Mouse (Mus musculus): Measurements from ENCODE around the gene Gsto2. TPM values are rescaled to one million over a fixed set of nuclear protein-coding genes. Genes with fewer than 3 reads are reported as not detected.
A peak's percentile ranks its signal among the peaks of the same experiment; 100 is the strongest.

Gsto2 gene
- polyA plus RNA-seq, 1 experiment from 2014 or later, result 0.76 TPM

GRCm38 (mm10) chr19:47915251-47915650, 49.9 kb downstream of the Gsto2 start:
- Histone ChIP-seq H3K4me1 (replicated peaks; ENCODE audit: control insufficient read depth, insufficient read depth, low read length) (peaks cover 6% of the 10 kb centered on the region; the same call in 1 of the 2 replicates), H3K4me2 (ENCODE audit: low read depth, low read length, severe bottlenecking) (no peak overlapping the region), H3K4me3 (ENCODE audit: low read depth, low read length) (no peak overlapping the region), H3K27me3 (ENCODE audit: control insufficient read depth, insufficient read depth, low read length) (no peaks in the 10 kb centered on the region), H3K27ac (ENCODE audit: low read depth, low read length) (no peak overlapping the region), H3K9me3 (ENCODE audit: control insufficient read depth, low read length) (no peaks in the 10 kb centered on the region), H3K9ac (ENCODE audit: low read length) (no peak overlapping the region), H3K36me3 (ENCODE audit: control insufficient read depth, insufficient read depth, low read length) (no peaks in the 10 kb centered on the region)
- no peak for ATAC-seq (replicated peaks; ENCODE audit: low FRiP score)
- no peak for DNase-seq (ENCODE audit: low spot score)
- 86% methylated on average over 4 of the region's 4 CpGs for WGBS

GRCm38 (mm10) chr19:47917396-47917795, 52.1 kb downstream of the Gsto2 start:
- peaks cover 4% of the 10 kb centered on the region; the same call in 1 of the 2 replicates for H3K4me1 ChIP-seq (replicated peaks; ENCODE audit: control insufficient read depth, insufficient read depth, low read length)
- no peak overlapping the region for H3K27ac ChIP-seq (ENCODE audit: low read depth, low read length)
- peak overlapping the region; percentile 1 for H3K9ac ChIP-seq (ENCODE audit: low read length)
- peak overlapping the region; percentile 84 for H3K4me3 ChIP-seq (ENCODE audit: low read depth, low read length)
- H3K27me3 ChIP-seq (ENCODE audit: control insufficient read depth, insufficient read depth, low read length), result no peaks in the 10 kb centered on the region
- WGBS, result 12% methylated on average over 4 of the region's 4 CpGs
- ATAC-seq (replicated peaks; ENCODE audit: low FRiP score), result no peak
- no peaks in the 10 kb centered on the region for H3K36me3 ChIP-seq (ENCODE audit: control insufficient read depth, insufficient read depth, low read length)
- peak overlapping the region; percentile 91 for H3K4me2 ChIP-seq (ENCODE audit: low read depth, low read length, severe bottlenecking)
- no peaks in the 10 kb centered on the region for H3K9me3 ChIP-seq (ENCODE audit: control insufficient read depth, low read length)
- no peak for DNase-seq (ENCODE audit: low spot score)

GRCm38 (mm10) chr19:47918016-47918415, 52.7 kb downstream of the Gsto2 start:
- no peak overlapping the region for H3K27ac ChIP-seq (ENCODE audit: low read depth, low read length)
- ATAC-seq (replicated peaks; ENCODE audit: low FRiP score), result no peak
- peak overlapping the region; percentile 91 for H3K4me2 ChIP-seq (ENCODE audit: low read depth, low read length, severe bottlenecking)
- H3K4me1 ChIP-seq (replicated peaks; ENCODE audit: control insufficient read depth, insufficient read depth, low read length), result peaks cover 4% of the 10 kb centered on the region; the same call in 1 of the 2 replicates
- H3K4me3 ChIP-seq (ENCODE audit: low read depth, low read length), result peak overlapping the region; percentile 84
- no peaks in the 10 kb centered on the region for H3K27me3 ChIP-seq (ENCODE audit: control insufficient read depth, insufficient read depth, low read length)
- no peak for DNase-seq (ENCODE audit: low spot score)
- WGBS, result 15% methylated on average over 9 of the region's 9 CpGs
- no peaks in the 10 kb centered on the region for H3K9me3 ChIP-seq (ENCODE audit: control insufficient read depth, low read length)
- peak overlapping the region; percentile 94 for H3K9ac ChIP-seq (ENCODE audit: low read length)
- H3K36me3 ChIP-seq (ENCODE audit: control insufficient read depth, insufficient read depth, low read length), result no peaks in the 10 kb centered on the region

GRCm38 (mm10) chr19:47918455-47919101, 53.2 kb downstream of the Gsto2 start:
- no peaks in the 10 kb centered on the region for H3K36me3 ChIP-seq (ENCODE audit: control insufficient read depth, insufficient read depth, low read length)
- peak overlapping the region; percentile 94 for H3K9ac ChIP-seq (ENCODE audit: low read length)
- DNase-seq (ENCODE audit: low spot score) (no peak), ATAC-seq (replicated peaks; ENCODE audit: low FRiP score) (peak; percentile 49)
- peak overlapping the region; percentile 86 for H3K27ac ChIP-seq (ENCODE audit: low read depth, low read length)
- H3K4me1 ChIP-seq (replicated peaks; ENCODE audit: control insufficient read depth, insufficient read depth, low read length), result peaks cover 4% of the 10 kb centered on the region; the same call in 1 of the 2 replicates
- H3K4me3 ChIP-seq (ENCODE audit: low read depth, low read length), result peak overlapping the region; percentile 84
- H3K9me3 ChIP-seq (ENCODE audit: control insufficient read depth, low read length), result no peaks in the 10 kb centered on the region
- no peaks in the 10 kb centered on the region for H3K27me3 ChIP-seq (ENCODE audit: control insufficient read depth, insufficient read depth, low read length)
- under 1% methylated on average over 29 of the region's 29 CpGs for WGBS
- peak overlapping the region; percentile 91 for H3K4me2 ChIP-seq (ENCODE audit: low read depth, low read length, severe bottlenecking)

- Histone ChIP-seq H3K4me2 (ENCODE audit: low read depth, low read length, severe bottlenecking) (peak within 1 kb of the TSS; percentile 91), H3K36me3 (ENCODE audit: control insufficient read depth, insufficient read depth, low read length) (no peaks in the 10 kb centered on the region), H3K4me3 (ENCODE audit: low read depth, low read length) (peak within 1 kb of the TSS; percentile 84), H3K4me1 (replicated peaks; ENCODE audit: control insufficient read depth, insufficient read depth, low read length) (peaks cover 4% of the 10 kb centered on the region; the same call in 1 of the 2 replicates), H3K9ac (ENCODE audit: low read length) (peak within 1 kb of the TSS; percentile 94), H3K9me3 (ENCODE audit: control insufficient read depth, low read length) (no peaks in the 10 kb centered on the region), H3K27me3 (ENCODE audit: control insufficient read depth, insufficient read depth, low read length) (no peaks in the 10 kb centered on the region), H3K27ac (ENCODE audit: low read depth, low read length) (peak within 1 kb of the TSS; percentile 86)
- DNase-seq (ENCODE audit: low spot score) (peak; percentile 85), ATAC-seq (replicated peaks; ENCODE audit: low FRiP score) (peak; percentile 80)
- WGBS, result under 1% methylated on average over 48 of the region's 48 CpGs
Observed at GRCm38 (mm10) chr19:47919126-47919965, 54.0 kb downstream of the Gsto2 start, which contains the start of the genes Cfap43 and Itprip. Gene Cfap43, minus strand, starts transcription at chr19:47919287. Gene Itprip, minus strand, starts transcription at chr19:47919299.

- 8% methylated on average over 8 of the region's 8 CpGs for WGBS
- H3K27me3 ChIP-seq (ENCODE audit: control insufficient read depth, insufficient read depth, low read length), result no peaks in the 10 kb centered on the region
- H3K4me1 ChIP-seq (replicated peaks; ENCODE audit: control insufficient read depth, insufficient read depth, low read length), result peaks cover 4% of the 10 kb centered on the region; the same call in 1 of the 2 replicates
- H3K36me3 ChIP-seq (ENCODE audit: control insufficient read depth, insufficient read depth, low read length), result no peaks in the 10 kb centered on the region
- H3K27ac ChIP-seq (ENCODE audit: low read depth, low read length), result peak overlapping the region; percentile 86; the same call in 1 of the 2 replicates
- peak overlapping the region; percentile 94 for H3K9ac ChIP-seq (ENCODE audit: low read length)
- peak overlapping the region; percentile 84 for H3K4me3 ChIP-seq (ENCODE audit: low read depth, low read length)
- no peak for DNase-seq (ENCODE audit: low spot score)
- H3K4me2 ChIP-seq (ENCODE audit: low read depth, low read length, severe bottlenecking), result peak overlapping the region; percentile 91
- peak; percentile 20; the same call in 1 of the 2 replicates for ATAC-seq (replicated peaks; ENCODE audit: low FRiP score)
- no peaks in the 10 kb centered on the region for H3K9me3 ChIP-seq (ENCODE audit: control insufficient read depth, low read length)
Observed at GRCm38 (mm10) chr19:47919966-47920375, 54.6 kb downstream of the Gsto2 start.

- no peak overlapping the region for H3K27ac ChIP-seq (ENCODE audit: low read depth, low read length)
- 84% methylated on average over 7 of the region's 7 CpGs for WGBS
- H3K36me3 ChIP-seq (ENCODE audit: control insufficient read depth, insufficient read depth, low read length), result no peaks in the 10 kb centered on the region
- no peak overlapping the region for H3K4me3 ChIP-seq (ENCODE audit: low read depth, low read length)
- no peak overlapping the region for H3K9ac ChIP-seq (ENCODE audit: low read length)
- H3K4me2 ChIP-seq (ENCODE audit: low read depth, low read length, severe bottlenecking), result no peak overlapping the region
- no peaks in the 10 kb centered on the region for H3K27me3 ChIP-seq (ENCODE audit: control insufficient read depth, insufficient read depth, low read length)
- DNase-seq (ENCODE audit: low spot score), result no peak
- no peak for ATAC-seq (replicated peaks; ENCODE audit: low FRiP score)
- H3K9me3 ChIP-seq (ENCODE audit: control insufficient read depth, low read length), result no peaks in the 10 kb centered on the region
- no peaks in the 10 kb centered on the region for H3K4me1 ChIP-seq (replicated peaks; ENCODE audit: control insufficient read depth, insufficient read depth, low read length)
Observed at GRCm38 (mm10) chr19:47925819-47926218, 60.5 kb downstream of the Gsto2 start.

- H3K27me3 ChIP-seq (ENCODE audit: control insufficient read depth, insufficient read depth, low read length), result no peaks in the 10 kb centered on the region
- no peak overlapping the region for H3K27ac ChIP-seq (ENCODE audit: low read depth, low read length)
- DNase-seq (ENCODE audit: low spot score) (no peak), ATAC-seq (replicated peaks; ENCODE audit: low FRiP score) (no peak)
- H3K9me3 ChIP-seq (ENCODE audit: control insufficient read depth, low read length), result no peaks in the 10 kb centered on the region
- H3K4me2 ChIP-seq (ENCODE audit: low read depth, low read length, severe bottlenecking), result no peak overlapping the region
- no peaks in the 10 kb centered on the region for H3K36me3 ChIP-seq (ENCODE audit: control insufficient read depth, insufficient read depth, low read length)
- H3K4me3 ChIP-seq (ENCODE audit: low read depth, low read length), result no peak overlapping the region
- 95% methylated on average over 2 of the region's 2 CpGs for WGBS
- no peaks in the 10 kb centered on the region for H3K4me1 ChIP-seq (replicated peaks; ENCODE audit: control insufficient read depth, insufficient read depth, low read length)
- no peak overlapping the region for H3K9ac ChIP-seq (ENCODE audit: low read length)
Observed at GRCm38 (mm10) chr19:47927032-47927431, 61.7 kb downstream of the Gsto2 start.
